Mouse (Mus musculus) left cerebral cortex, postnatal 14 days (tissue): Measurements from ENCODE around the gene Ptpn11. TPM values are rescaled to one million over a fixed set of nuclear protein-coding genes. Genes with fewer than 3 reads are reported as not detected.
"Not testable (repeated sequence)": the region's sequence is repeated elsewhere in the genome, so short reads cannot be mapped to it uniquely, and the experiment has no call there.

ENCODE experiments used
- DNase-seq, 2 experiments: peaks; one replicate each; pipeline ENCODE4 v3.0.0; 2021 to 2022; ENCODE audit warnings: low spot score in 2 of 2, mixed read lengths in 1 of 2
- intact Hi-C: fragments of 180-260 bp; cut with DNase I; formaldehyde crosslinking; loops from one replicate; pipeline ENCODE4 v1.15.1; 2025
- total RNA-seq, 2 experiments: library from RNA; stranded (reverse); gene quantifications; 2 replicates each; pipeline ENCODE4 v1.2.3; 2021

The Ptpn11 gene
- total RNA-seq, 2 experiments from 2014 or later: 79.6 to 84.9 TPM

- DNase-seq: not testable (repeated sequence)
- intact Hi-C loops: loop anchor here (5.0 to 10.0 kb wide), 2 partner anchors 78 to 161 kb away; no protein-coding TSS in a partner anchor
These were observed 25.6 kb upstream of the Ptpn11 start for GRCm38 (mm10) chr5:121216584-121217312.

GRCm38 (mm10) chr5:121216126-121216446 is 24.9 kb upstream of the Ptpn11 start:
- intact Hi-C loops: loop anchor here (5.0 to 10.0 kb wide), 2 partner anchors 79 to 161 kb away; no protein-coding TSS in a partner anchor
- DNase-seq: no peak

- DNase-seq: peak; percentile 86 to 88
- intact Hi-C loops: loop anchor here (5.0 to 10.0 kb wide), 2 partner anchors 79 to 162 kb away; no protein-coding TSS in a partner anchor
These were observed 24.4 kb upstream of the Ptpn11 start for GRCm38 (mm10) chr5:121215380-121216125.

GRCm38 (mm10) chr5:121214707-121215106 is 23.5 kb upstream of the Ptpn11 start:
- intact Hi-C loops: loop anchor here (5.0 to 10.0 kb wide), 2 partner anchors 80 to 163 kb away; no protein-coding TSS in a partner anchor
- DNase-seq: no peak

- intact Hi-C loops: loop anchor here (10.0 kb wide), 1 partner anchor 83 kb away; no protein-coding TSS in a partner anchor
- no peak for DNase-seq
These were observed 20.9 kb upstream of the Ptpn11 start for GRCm38 (mm10) chr5:121212108-121212507.

- intact Hi-C loops: loop anchor here (10.0 kb wide), 1 partner anchor 84 kb away; no protein-coding TSS in a partner anchor
- DNase-seq: no peak
These were observed 19.4 kb upstream of the Ptpn11 start for GRCm38 (mm10) chr5:121210601-121210924.

GRCm38 (mm10) chr5:121209755-121210600 is 18.8 kb upstream of the Ptpn11 start:
- DNase-seq: no peak
- intact Hi-C loops: loop anchor here (10.0 kb wide), 1 partner anchor 85 kb away; no protein-coding TSS in a partner anchor

- intact Hi-C loops: no loop called here
- no peak for DNase-seq
These were observed 15.8 kb upstream of the Ptpn11 start for GRCm38 (mm10) chr5:121206984-121207383.

GRCm38 (mm10) chr5:121206540-121206939 is 15.3 kb upstream of the Ptpn11 start:
- intact Hi-C loops: no loop called here
- no peak for DNase-seq

- DNase-seq, intact Hi-C loops: not testable (repeated sequence)
These were observed 14.4 kb upstream of the Ptpn11 start for GRCm38 (mm10) chr5:121205537-121206130.

GRCm38 (mm10) chr5:121204132-121205089 is 13.2 kb upstream of the Ptpn11 start, which contains the start of gene Rpl6:
TSS of gene Rpl6 (plus strand) at chr5:121204481.
- intact Hi-C loops: no loop called here
- DNase-seq: peak; percentile 81 to 82

GRCm38 (mm10) chr5:121202467-121202866 is 11.3 kb upstream of the Ptpn11 start:
- no peak for DNase-seq
- intact Hi-C loops: no loop called here

- DNase-seq: peak in 1 of 2 experiments; percentile 63
- intact Hi-C loops: no loop called here
These were observed 10.5 kb upstream of the Ptpn11 start for GRCm38 (mm10) chr5:121201739-121202138.

GRCm38 (mm10) chr5:121198376-121198775 is 7.2 kb upstream of the Ptpn11 start:
- intact Hi-C loops: no loop called here
- DNase-seq: no peak

- no peak for DNase-seq
- intact Hi-C loops: no loop called here
These were observed 6.1 kb upstream of the Ptpn11 start for GRCm38 (mm10) chr5:121197337-121197736.

GRCm38 (mm10) chr5:121196764-121197163 is 5.6 kb upstream of the Ptpn11 start:
- intact Hi-C loops: no loop called here
- DNase-seq: no peak

- DNase-seq: no peak
- intact Hi-C loops: no loop called here
These were observed 3.0 kb upstream of the Ptpn11 start for GRCm38 (mm10) chr5:121194173-121194572.

GRCm38 (mm10) chr5:121191584-121191906 is 348 bp upstream of the Ptpn11 start:
- no peak for DNase-seq
- intact Hi-C loops: no loop called here
